32 mouse cellular contexts compared by ENCODE assay signal in the genomic region with DNA sequence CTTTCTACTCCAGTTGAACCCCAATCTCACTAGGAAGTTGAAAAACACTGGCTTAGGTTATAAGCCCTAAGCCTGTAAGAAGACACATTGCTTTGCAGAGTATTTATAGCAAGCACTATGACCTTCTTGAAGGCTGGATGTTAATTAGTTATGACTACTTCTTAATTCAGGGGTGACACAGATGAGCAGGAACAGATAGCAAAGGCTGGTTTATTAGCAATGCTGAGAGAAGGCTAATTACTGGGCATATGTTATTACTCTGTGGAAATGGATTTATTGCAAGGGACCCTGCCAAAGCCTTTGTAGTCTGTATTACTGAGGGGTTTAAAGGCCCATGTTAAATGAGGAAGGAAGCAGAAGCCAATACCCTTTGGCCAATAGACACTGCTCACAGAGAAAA. TPM values are rescaled to one million over a fixed set of nuclear protein-coding genes. Genes with fewer than 3 reads are reported as not detected.
A peak's percentile ranks its signal among the peaks of the same experiment; 100 is the strongest.
DNase-seq lines count a peak whose midpoint lies in the region; ATAC-seq and TF ChIP-seq lines count a peak whose summit lies in the region.
"Had no signal": no experiment of that assay in that cellular context is flagged by ENCODE, and none has a peak within 500 bp of the region (broad histone marks: within the 10 kb centered on the region; RNA-seq: fewer than 3 reads in every experiment).

No protein-coding gene starts in this region.

- no peak overlapping the region for H3K4me2 ChIP-seq in hindbrain, postnatal 0 days (ENCODE audit: low read depth, low read length)
- H3K4me2 ChIP-seq in neural tube, embryonic 15.5 days, result no peak overlapping the region
- H3K4me2 ChIP-seq: embryonic facial prominence, embryonic 12.5 days; forebrain, embryonic 12.5 days; heart, embryonic 15.5 days; liver, embryonic 13.5 days had no signal

- DNase-seq in hindbrain, postnatal 0 days (ENCODE audit: low spot score), result no peak
- no peak for DNase-seq in hindbrain, embryonic 10.5 days (ENCODE audit: low spot score)
- DNase-seq in A20 (ENCODE audit: low read depth, low spot score), result peak; percentile 39
- DNase-seq in right cerebral cortex, adult 18-20 months, result no peak
- no peak for DNase-seq in urinary bladder, postnatal 25 days (ENCODE audit: low spot score)
- DNase-seq: adrenal gland, adult 2 months; B cell, adult 2 months; cerebellum, adult 11-12 months; cerebellum, postnatal 10 days; heart, postnatal 36 days; kidney, adult 9 months; kidney, postnatal 25 days; liver, embryonic 13.5 days; lung, adult 2 months; right cerebral cortex, postnatal 25 days had no signal

- no peaks in the 10 kb centered on the region for H3K36me3 ChIP-seq in hindbrain, postnatal 0 days (ENCODE audit: insufficient read depth, low read length)
- H3K36me3 ChIP-seq in hindbrain, embryonic 10.5 days, result no peaks in the 10 kb centered on the region
- H3K36me3 ChIP-seq in neural tube, embryonic 15.5 days, result no peaks in the 10 kb centered on the region
- H3K36me3 ChIP-seq: embryonic facial prominence, embryonic 12.5 days; forebrain, embryonic 12.5 days; heart, embryonic 15.5 days; liver, embryonic 13.5 days had no signal

- no peaks in the 10 kb centered on the region for H3K4me1 ChIP-seq in hindbrain, postnatal 0 days (ENCODE audit: insufficient read depth, low read length)
- H3K4me1 ChIP-seq in hindbrain, embryonic 10.5 days (replicated peaks), result no peaks in the 10 kb centered on the region
- no peaks in the 10 kb centered on the region for H3K4me1 ChIP-seq in neural tube, embryonic 15.5 days
- H3K4me1 ChIP-seq: embryonic facial prominence, embryonic 12.5 days; forebrain, embryonic 12.5 days had no signal

- ATAC-seq in hindbrain, postnatal 0 days, result 0 out of 2 replicates have a peak, but pooled peaks have one; percentile 24
- 0 out of 2 replicates have a peak, but pooled peaks have one; percentile 12 for ATAC-seq in granulocyte monocyte progenitor cell, adult 5-6 weeks (replicated peaks; ENCODE audit: poor library complexity, severe bottlenecking)
- ATAC-seq in neural tube, embryonic 15.5 days (ENCODE audit: low FRiP score), result peak; percentile 53; the same call in 1 of the 2 replicates
- ATAC-seq: inflammation-experienced regulatory T-cells, adult 6 months had no signal

- no peak overlapping the region for H3K4me3 ChIP-seq in hindbrain, postnatal 0 days (ENCODE audit: low read length)
- no peak overlapping the region for H3K4me3 ChIP-seq in hindbrain, embryonic 10.5 days
- no peak overlapping the region for H3K4me3 ChIP-seq in neural tube, embryonic 15.5 days (replicated peaks)
- H3K4me3 ChIP-seq: embryonic facial prominence, embryonic 12.5 days; forebrain, embryonic 12.5 days; heart, embryonic 15.5 days; liver, embryonic 13.5 days had no signal

- no peaks in the 10 kb centered on the region for H3K9me3 ChIP-seq in hindbrain, postnatal 0 days (ENCODE audit: low read length)
- no peaks in the 10 kb centered on the region for H3K9me3 ChIP-seq in hindbrain, embryonic 10.5 days
- H3K9me3 ChIP-seq in neural tube, embryonic 15.5 days (replicated peaks), result no peaks in the 10 kb centered on the region
- H3K9me3 ChIP-seq: embryonic facial prominence, embryonic 12.5 days; forebrain, embryonic 12.5 days; heart, embryonic 15.5 days; liver, embryonic 13.5 days had no signal

- no peak overlapping the region for H3K27ac ChIP-seq in hindbrain, postnatal 0 days
- no peak overlapping the region for H3K27ac ChIP-seq in hindbrain, embryonic 10.5 days
- no peak overlapping the region for H3K27ac ChIP-seq in neural tube, embryonic 15.5 days (replicated peaks)
- H3K27ac ChIP-seq: embryonic facial prominence, embryonic 12.5 days; forebrain, embryonic 12.5 days; heart, embryonic 15.5 days; liver, embryonic 13.5 days had no signal

- H3K27me3 ChIP-seq in hindbrain, postnatal 0 days (ENCODE audit: insufficient read depth, low read length), result no peaks in the 10 kb centered on the region
- H3K27me3 ChIP-seq in hindbrain, embryonic 10.5 days (ENCODE audit: insufficient read depth, poor library complexity, severe bottlenecking), result no peaks in the 10 kb centered on the region
- H3K27me3 ChIP-seq in neural tube, embryonic 15.5 days (replicated peaks), result no peaks in the 10 kb centered on the region
- H3K27me3 ChIP-seq: embryonic facial prominence, embryonic 12.5 days; forebrain, embryonic 12.5 days; heart, embryonic 15.5 days; liver, embryonic 13.5 days had no signal

- no peak for TF ChIP-seq CTCF in hindbrain, postnatal 0 days (IDR thresholded peaks at IDR 0.05; ENCODE audit: low read depth)

- H3K9ac ChIP-seq in hindbrain, postnatal 0 days (replicated peaks; ENCODE audit: low read length), result no peak overlapping the region
- no peak overlapping the region for H3K9ac ChIP-seq in neural tube, embryonic 15.5 days (replicated peaks)
- H3K9ac ChIP-seq: embryonic facial prominence, embryonic 12.5 days; forebrain, embryonic 12.5 days; heart, embryonic 15.5 days; liver, embryonic 13.5 days had no signal

RNA-seq across cellular contexts. Expression of a gene that starts 13.9 kb away (rescaled TPM):
- total RNA-seq in hindbrain, postnatal 0 days (2014; rRNA removed), result 0.05 TPM in 1 of 2 replicates, not detected in the other
- 0.14 TPM in 1 of 2 replicates, not detected in the other for polyA plus RNA-seq in hindbrain, postnatal 0 days (2015; fragmentation: Nextera tagmentation; extraction: Ambion mirVana)
- polyA plus RNA-seq in hindbrain, embryonic 10.5 days (2016; fragmentation: Nextera tagmentation; extraction: Ambion mirVana), result not detected in 2 replicates
- total RNA-seq in granulocyte monocyte progenitor cell, adult 5-6 weeks (2014; fragmentation: Nextera tagmentation), result 0.92 TPM in 1 of 2 replicates, not detected in the other
- total RNA-seq in granulocyte monocyte progenitor cell, adult 5-6 weeks (2017), result 0.77 and 0.78 TPM in 2 replicates
- 0.56 TPM in 1 of 2 replicates, not detected in the other for polyA plus RNA-seq in neural tube, embryonic 15.5 days (2015; fragmentation: Nextera tagmentation; extraction: Ambion mirVana)
- total RNA-seq: adrenal gland, adult 2 months; gastrocnemius, postnatal 4 days; heart, postnatal 36 days; left cerebral cortex, adult 18-20 months; left cerebral cortex, postnatal 36 days; MEL; monocyte, adult 5-6 weeks had no signal
- polyA plus RNA-seq: adrenal gland, adult 2 months; embryonic facial prominence, embryonic 12.5 days; heart, embryonic 15.5 days; neural tube, embryonic 11.5 days had no signal

RNA-seq across cellular contexts. Expression of a gene that starts 22.7 kb away (rescaled TPM):
- total RNA-seq in hindbrain, postnatal 0 days (2014; rRNA removed), result 62.9 and 64.3 TPM in 2 replicates
- polyA plus RNA-seq in hindbrain, postnatal 0 days (2015; fragmentation: Nextera tagmentation; extraction: Ambion mirVana), result 159 TPM in 2 replicates
- polyA plus RNA-seq in hindbrain, embryonic 10.5 days (2016; fragmentation: Nextera tagmentation; extraction: Ambion mirVana), result 98.7 and 105 TPM in 2 replicates
- total RNA-seq in granulocyte monocyte progenitor cell, adult 5-6 weeks (2014; fragmentation: Nextera tagmentation), result 27.8 and 57.0 TPM in 2 replicates
- 13.4 and 23.7 TPM in 2 replicates for total RNA-seq in granulocyte monocyte progenitor cell, adult 5-6 weeks (2017)
- polyA plus RNA-seq in neural tube, embryonic 15.5 days (2015; fragmentation: Nextera tagmentation; extraction: Ambion mirVana), result 141 TPM in 2 replicates

RNA-seq across cellular contexts. Expression of a gene that starts 34.9 kb away (rescaled TPM):
- 16.6 and 16.8 TPM in 2 replicates for total RNA-seq in hindbrain, postnatal 0 days (2014; rRNA removed)
- polyA plus RNA-seq in hindbrain, postnatal 0 days (2015; fragmentation: Nextera tagmentation; extraction: Ambion mirVana), result 12.6 and 13.8 TPM in 2 replicates
- polyA plus RNA-seq in hindbrain, embryonic 10.5 days (2016; fragmentation: Nextera tagmentation; extraction: Ambion mirVana), result 20.0 and 27.8 TPM in 2 replicates
- 21.9 and 32.7 TPM in 2 replicates for total RNA-seq in granulocyte monocyte progenitor cell, adult 5-6 weeks (2014; fragmentation: Nextera tagmentation)
- total RNA-seq in granulocyte monocyte progenitor cell, adult 5-6 weeks (2017), result 23.4 and 25.2 TPM in 2 replicates
- 15.8 and 20.3 TPM in 2 replicates for polyA plus RNA-seq in neural tube, embryonic 15.5 days (2015; fragmentation: Nextera tagmentation; extraction: Ambion mirVana)

RNA-seq across cellular contexts. Expression of a gene that starts 58.0 kb away (rescaled TPM):
- total RNA-seq in hindbrain, postnatal 0 days (2014; rRNA removed), result not detected in 2 replicates
- not detected in 2 replicates for polyA plus RNA-seq in hindbrain, postnatal 0 days (2015; fragmentation: Nextera tagmentation; extraction: Ambion mirVana)
- not detected in 2 replicates for polyA plus RNA-seq in hindbrain, embryonic 10.5 days (2016; fragmentation: Nextera tagmentation; extraction: Ambion mirVana)
- total RNA-seq in granulocyte monocyte progenitor cell, adult 5-6 weeks (2014; fragmentation: Nextera tagmentation), result not detected in 2 replicates
- not detected in 2 replicates for total RNA-seq in granulocyte monocyte progenitor cell, adult 5-6 weeks (2017)
- not detected in 2 replicates for polyA plus RNA-seq in neural tube, embryonic 15.5 days (2015; fragmentation: Nextera tagmentation; extraction: Ambion mirVana)
- total RNA-seq: adrenal gland, adult 2 months; gastrocnemius, postnatal 4 days; heart, postnatal 36 days; left cerebral cortex, adult 18-20 months; left cerebral cortex, postnatal 36 days; megakaryocyte, adult 5-6 weeks; MEL; monocyte, adult 5-6 weeks had no signal
- polyA plus RNA-seq: adrenal gland, adult 2 months; embryonic facial prominence, embryonic 12.5 days; forebrain, embryonic 12.5 days; heart, embryonic 15.5 days; limb, embryonic 14.5 days; liver, embryonic 13.5 days; lung, adult 2 months; neural tube, embryonic 11.5 days; spleen, adult 2 months; testis, adult 2 months; urinary bladder, adult 2 months had no signal
